Mouse (Mus musculus): ENCODE data around the gene Olfr930. TPM values are rescaled to one million over a fixed set of nuclear protein-coding genes. Genes with fewer than 3 reads are reported as not detected.

Olfr930 gene
- not detected in 2 replicates for polyA plus RNA-seq (2016; fragmentation: Nextera tagmentation; extraction: Ambion mirVana)

GRCm38 (mm10) chr9:38929509-38929908 lies at the start of gene Olfr930:
Olfr930 (plus strand) TSS chr9:38929809.
- H3K36me3 ChIP-seq = no peaks in the 10 kb centered on the region
- peaks cover under 1% of the 10 kb centered on the region; the same call in 1 of the 2 replicates for H3K9me3 ChIP-seq
- no peak for DNase-seq (ENCODE audit: low spot score)
- no peaks in the 10 kb centered on the region for H3K4me1 ChIP-seq (replicated peaks)
- no peak within 1 kb of the TSS for H3K4me3 ChIP-seq
- no peak within 1 kb of the TSS for H3K27ac ChIP-seq
- no peaks in the 10 kb centered on the region for H3K27me3 ChIP-seq (ENCODE audit: insufficient read depth, poor library complexity, severe bottlenecking)

GRCm38 (mm10) chr9:38953401-38954123 lies 24.0 kb downstream of the Olfr930 start:
- Histone ChIP-seq H3K4me1 (replicated peaks) (no peaks in the 10 kb centered on the region), H3K9me3 (no peaks in the 10 kb centered on the region), H3K27ac (no peak overlapping the region), H3K36me3 (no peaks in the 10 kb centered on the region), H3K27me3 (ENCODE audit: insufficient read depth, poor library complexity, severe bottlenecking) (no peaks in the 10 kb centered on the region), H3K4me3 (no peak overlapping the region)
- DNase-seq (ENCODE audit: low spot score) = no peak
- 91% methylated on average over 7 of the region's 7 CpGs for WGBS

GRCm38 (mm10) chr9:38954124-38954416 lies 24.5 kb downstream of the Olfr930 start:
- no peak for DNase-seq (ENCODE audit: low spot score)
- Histone ChIP-seq H3K27me3 (ENCODE audit: insufficient read depth, poor library complexity, severe bottlenecking) (no peaks in the 10 kb centered on the region), H3K27ac (no peak overlapping the region), H3K9me3 (no peaks in the 10 kb centered on the region), H3K36me3 (no peaks in the 10 kb centered on the region), H3K4me1 (replicated peaks) (no peaks in the 10 kb centered on the region), H3K4me3 (no peak overlapping the region)
- WGBS = 87% methylated on average over 4 of the region's 4 CpGs

DNA sequence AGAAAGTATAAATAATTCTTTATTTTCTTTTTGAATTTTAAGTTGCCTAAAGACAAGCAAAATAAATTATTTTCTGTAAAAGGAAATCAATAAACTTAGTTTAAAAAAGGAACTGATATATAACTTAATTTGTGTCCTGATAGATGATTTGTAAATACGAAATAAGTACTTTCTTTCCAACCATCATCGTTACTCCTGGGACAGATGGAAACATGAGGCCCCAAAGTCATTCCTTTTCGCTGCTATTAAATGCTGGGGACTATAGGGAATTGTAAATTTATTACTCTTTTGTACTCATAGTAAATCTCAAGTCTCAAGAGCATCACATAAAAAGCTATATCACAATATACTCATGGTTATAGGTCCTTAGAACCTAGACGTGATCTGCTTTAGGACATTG lies 42.4 kb downstream of the Olfr930 start, which contains the start of gene Olfr933:
Gene Olfr933, plus strand, starts transcription at position 301 of the 400 bp plus-strand sequence.
- H3K4me3 ChIP-seq = no peak within 1 kb of the TSS
- no peak within 1 kb of the TSS for H3K27ac ChIP-seq
- no peaks in the 10 kb centered on the region for H3K27me3 ChIP-seq (ENCODE audit: insufficient read depth, poor library complexity, severe bottlenecking)
- WGBS = 82% methylated on average over 4 of the region's 4 CpGs
- H3K36me3 ChIP-seq = no peaks in the 10 kb centered on the region
- H3K9me3 ChIP-seq = no peaks in the 10 kb centered on the region
- DNase-seq (ENCODE audit: low spot score) = no peak
- H3K4me1 ChIP-seq (replicated peaks) = no peaks in the 10 kb centered on the region

Other genes with a start within 250 kb of the Olfr930 start
- not detected in 2 replicates for gene Olfr919, start 226.1 kb upstream of the Olfr930 start, polyA plus RNA-seq (2016; fragmentation: Nextera tagmentation; extraction: Ambion mirVana)
- gene Vwa5a, start 211.5 kb upstream of the Olfr930 start, polyA plus RNA-seq (2016; fragmentation: Nextera tagmentation; extraction: Ambion mirVana) = 6.3 and 7.5 TPM in 2 replicates
- gene Olfr920, start 177.5 kb upstream of the Olfr930 start, polyA plus RNA-seq (2016; fragmentation: Nextera tagmentation; extraction: Ambion mirVana) = not detected in 2 replicates
- gene Olfr921, start 156.7 kb upstream of the Olfr930 start, polyA plus RNA-seq (2016; fragmentation: Nextera tagmentation; extraction: Ambion mirVana) = not detected in 2 replicates
- gene Olfr922, start 115.2 kb upstream of the Olfr930 start, polyA plus RNA-seq (2016; fragmentation: Nextera tagmentation; extraction: Ambion mirVana) = not detected in 2 replicates
- not detected in 2 replicates for gene Olfr923, start 103.3 kb upstream of the Olfr930 start, polyA plus RNA-seq (2016; fragmentation: Nextera tagmentation; extraction: Ambion mirVana)
- gene Olfr924, start 85.4 kb upstream of the Olfr930 start, polyA plus RNA-seq (2016; fragmentation: Nextera tagmentation; extraction: Ambion mirVana) = not detected in 2 replicates
- gene Olfr26, start 74.7 kb upstream of the Olfr930 start, polyA plus RNA-seq (2016; fragmentation: Nextera tagmentation; extraction: Ambion mirVana) = not detected in 2 replicates
- not detected in 2 replicates for gene Olfr926, start 52.7 kb upstream of the Olfr930 start, polyA plus RNA-seq (2016; fragmentation: Nextera tagmentation; extraction: Ambion mirVana)
- not detected in 2 replicates for gene Olfr933, start 42.5 kb downstream of the Olfr930 start, polyA plus RNA-seq (2016; fragmentation: Nextera tagmentation; extraction: Ambion mirVana)
- gene Olfr934, start 58.5 kb downstream of the Olfr930 start, polyA plus RNA-seq (2016; fragmentation: Nextera tagmentation; extraction: Ambion mirVana) = not detected in 2 replicates
- not detected in 2 replicates for gene Olfr935, start 69.9 kb downstream of the Olfr930 start, polyA plus RNA-seq (2016; fragmentation: Nextera tagmentation; extraction: Ambion mirVana)
- gene Olfr146, start 93.6 kb downstream of the Olfr930 start, polyA plus RNA-seq (2016; fragmentation: Nextera tagmentation; extraction: Ambion mirVana) = not detected in 2 replicates
- not detected in 2 replicates for gene Olfr937, start 135.1 kb downstream of the Olfr930 start, polyA plus RNA-seq (2016; fragmentation: Nextera tagmentation; extraction: Ambion mirVana)
- gene Olfr938, start 149.1 kb downstream of the Olfr930 start, polyA plus RNA-seq (2016; fragmentation: Nextera tagmentation; extraction: Ambion mirVana) = not detected in 2 replicates
- gene Olfr27, start 198.3 kb downstream of the Olfr930 start, polyA plus RNA-seq (2016; fragmentation: Nextera tagmentation; extraction: Ambion mirVana) = not detected in 2 replicates
- gene Olfr943, start 236.5 kb downstream of the Olfr930 start, polyA plus RNA-seq (2016; fragmentation: Nextera tagmentation; extraction: Ambion mirVana) = not detected in 2 replicates

Measured in hindbrain, embryonic 10.5 days (tissue).